Mouse (Mus musculus) limb, embryonic 14.5 days (tissue): ENCODE measurements at regions not wholly inside any gene's neighbourhood (a gene's known extent, or its start where the extent isn't known, plus 50 kb on each side); places are given as distances from the start of the nearest gene placed in this dataset.

Experiments used
- ATAC-seq: fragments of 200-750 bp; cut with Nextera tagmentation; 2 replicates; pipeline ENCODE4 v1.8.0; 2017; ENCODE audit warnings: low read depth, moderate number of reproducible peaks, moderate TSS enrichment; ENCODE audit not compliant: low FRiP score
- DNase-seq: peaks from one replicate; pipeline ENCODE4 v3.0.0-alpha.2; 2015; ENCODE audit warnings: low spot score
- H3K27ac ChIP-seq: fragments of 300-500 bp; sonication (generic); replicated peaks from 2 replicates; pipeline ENCODE4 v1.5.1; 2014; ENCODE audit warnings: low read depth, mild to moderate bottlenecking, low read length, moderate library complexity, mixed read lengths
- H3K27me3 ChIP-seq: fragments of 300-500 bp; sonication (generic); 2 replicates; pipeline ENCODE4 v1.6.1; 2014; ENCODE audit warnings: low read length, mixed read lengths; ENCODE audit not compliant: control insufficient read depth, insufficient read depth
- H3K36me3 ChIP-seq: fragments of 300-500 bp; sonication (generic); 2 replicates; pipeline ENCODE4 v1.6.1; 2014; ENCODE audit warnings: mild to moderate bottlenecking, low read length, moderate library complexity, mixed read lengths; ENCODE audit not compliant: control insufficient read depth, insufficient read depth
- H3K4me1 ChIP-seq: fragments of 300-500 bp; sonication (generic); 2 replicates; pipeline ENCODE4 v1.6.1; 2014; ENCODE audit warnings: antibody characterized with exemption, low read length, mixed read lengths; ENCODE audit not compliant: control insufficient read depth, insufficient read depth
- H3K4me2 ChIP-seq: fragments of 300-500 bp; sonication (generic); replicated peaks from 2 replicates; pipeline ENCODE4 v1.6.1; 2014; ENCODE audit warnings: low read depth, mild to moderate bottlenecking, low read length, moderate library complexity; ENCODE audit not compliant: severe bottlenecking
- H3K4me3 ChIP-seq: fragments of 300-500 bp; sonication (generic); replicated peaks from 2 replicates; pipeline ENCODE4 v1.5.1; 2014; ENCODE audit warnings: low read length
- H3K9ac ChIP-seq: fragments of 300-500 bp; sonication (generic); 2 replicates; pipeline ENCODE4 v1.6.1; 2014; ENCODE audit warnings: mild to moderate bottlenecking, low read depth, low read length, moderate library complexity; ENCODE audit not compliant: severe bottlenecking
- H3K9me3 ChIP-seq: fragments of 300-500 bp; sonication (generic); 2 replicates; pipeline ENCODE4 v1.6.1; 2016; ENCODE audit warnings: low read length; ENCODE audit not compliant: control insufficient read depth
- POLR2A ChIP-seq: fragments of 200-500 bp; IDR thresholded peaks from 2 replicates; pipeline ENCODE4 v1.8.0; 2012; ENCODE audit warnings: inconsistent platforms, mild to moderate bottlenecking, moderate library complexity, borderline replicate concordance; ENCODE audit not compliant: insufficient read depth, insufficient read length; ENCODE audit errors: extremely low read depth
- WGBS: fragments of 180-500 bp; shearing (Covaris S2); extraction: QIAGEN DNeasy Blood & Tissue Kit; methylation state at CpG from one replicate; pipeline ENCODE4 v1.1.7; 2014; 5-methylcytosine and 5-hydroxymethylcytosine counted together

GRCm38 (mm10) chr15:59146111-59146510 is 257.0 kb downstream of the Gm49356 start:
- no peak overlapping the region for H3K27ac ChIP-seq
- TF ChIP-seq POLR2A = no peak
- no peak overlapping the region for H3K9ac ChIP-seq

GRCm38 (mm10) chr15:59146586-59147085 is 257.5 kb downstream of the Gm49356 start:
- Histone ChIP-seq H3K4me1 (0 out of 2 replicates have a peak, but pooled peaks cover 4% of the 10 kb centered on the region), H3K36me3 (no peaks in the 10 kb centered on the region), H3K27me3 (no peaks in the 10 kb centered on the region), H3K27ac (no peak overlapping the region), H3K4me2 (no peak overlapping the region), H3K9me3 (no peaks in the 10 kb centered on the region), H3K9ac (no peak overlapping the region), H3K4me3 (no peak overlapping the region)
- ATAC-seq (no peak), DNase-seq (no peak)
- no peak for TF ChIP-seq POLR2A
- WGBS = 22% methylated on average over 9 of the region's 11 CpGs

More at GRCm38 (mm10) chr15:59146111-59146510, 257.0 kb downstream of the Gm49356 start:
- Histone ChIP-seq H3K27me3 (no peaks in the 10 kb centered on the region), H3K9me3 (no peaks in the 10 kb centered on the region), H3K4me3 (no peak overlapping the region), H3K4me1 (0 out of 2 replicates have a peak, but pooled peaks cover 4% of the 10 kb centered on the region), H3K4me2 (no peak overlapping the region), H3K36me3 (no peaks in the 10 kb centered on the region)
- DNase-seq = no peak
- 82% methylated on average over 19 of the region's 19 CpGs for WGBS
- no peak for ATAC-seq

- no peak for ATAC-seq
- H3K4me3 ChIP-seq = no peak overlapping the region
- no peak for DNase-seq
- no peak overlapping the region for H3K4me2 ChIP-seq
- no peak overlapping the region for H3K9ac ChIP-seq
- no peaks in the 10 kb centered on the region for H3K36me3 ChIP-seq
- TF ChIP-seq POLR2A = no peak
- 0 out of 2 replicates have a peak, but pooled peaks cover 4% of the 10 kb centered on the region for H3K4me1 ChIP-seq
- no peaks in the 10 kb centered on the region for H3K9me3 ChIP-seq
- no peak overlapping the region for H3K27ac ChIP-seq
- 88% methylated on average over 5 of the region's 5 CpGs for WGBS
- H3K27me3 ChIP-seq = no peaks in the 10 kb centered on the region
These were observed 259.4 kb downstream of the Gm49356 start for GRCm38 (mm10) chr15:59148531-59148930.

GRCm38 (mm10) chr15:59151506-59151905 is 262.4 kb downstream of the Gm49356 start:
- no peak overlapping the region for H3K27ac ChIP-seq
- no peak overlapping the region for H3K9ac ChIP-seq
- no peak for TF ChIP-seq POLR2A
- H3K4me3 ChIP-seq = no peak overlapping the region
- no peaks in the 10 kb centered on the region for H3K9me3 ChIP-seq
- H3K36me3 ChIP-seq = no peaks in the 10 kb centered on the region
- ATAC-seq (no peak), DNase-seq (no peak)
- no peaks in the 10 kb centered on the region for H3K27me3 ChIP-seq
- no peak overlapping the region for H3K4me2 ChIP-seq
- H3K4me1 ChIP-seq = peaks cover 12% of the 10 kb centered on the region
- 87% methylated on average over 5 of the region's 5 CpGs for WGBS

GRCm38 (mm10) chr15:59152786-59153388 is 263.8 kb downstream of the Gm49356 start:
- no peak for ATAC-seq
- WGBS = 89% methylated on average over 6 of the region's 6 CpGs
- no peaks in the 10 kb centered on the region for H3K36me3 ChIP-seq

More at GRCm38 (mm10) chr15:59152786-59153388, 263.8 kb downstream of the Gm49356 start:
- Histone ChIP-seq H3K4me3 (no peak overlapping the region), H3K27ac (no peak overlapping the region), H3K9ac (no peak overlapping the region), H3K9me3 (no peaks in the 10 kb centered on the region), H3K4me2 (no peak overlapping the region), H3K4me1 (peaks cover 8% of the 10 kb centered on the region), H3K27me3 (no peaks in the 10 kb centered on the region)
- TF ChIP-seq POLR2A = no peak
- no peak for DNase-seq
